Mouse (Mus musculus) Patski (cell line): Measurements from ENCODE around the gene Enpp5. TPM values are rescaled to one million over a fixed set of nuclear protein-coding genes. Genes with fewer than 3 reads are reported as not detected.

Source experiments
- ATAC-seq: fragments of 100-300 bp; one replicate; pipeline ENCODE4 v1.8.0; 2021
- CTCF ChIA-PET: fragments of 350-600 bp; sonication (Branson Sonifier 250); formaldehyde crosslinking; loops from one replicate; lab custom pipeline; 2022; ENCODE audit warnings: inconsistent platforms; lab: Charles Lee
- POLR2A ChIA-PET: fragments of 350-600 bp; sonication (Branson Sonifier 250); formaldehyde crosslinking; loops from one replicate; lab custom pipeline; 2022; ENCODE audit warnings: antibody characterized with exemption, inconsistent platforms; lab: Charles Lee
- DNase-seq: peaks from one replicate; pipeline ENCODE4 v3.0.0-alpha.2; 2011; ENCODE audit warnings: low read depth, low spot score
- H3K27me3 ChIP-seq: fragments of 371-371 bp; one replicate; pipeline ENCODE4 v1.5.1; 2021
- CTCF ChIP-seq: fragments of 100-300 bp; IDR thresholded peaks from one replicate; pipeline ENCODE4 v1.5.1; 2021
- in situ Hi-C: fragments of 300-500 bp; cut with MboI; formaldehyde crosslinking; loops from 3 replicates; pipeline ENCODE4 v1.11.1; 2018; ENCODE audit warnings: low pct_unique_long_range_greater_than_20kb, mixed read lengths
- polyA plus RNA-seq: library from polyadenylated mRNA; unstranded; gene quantifications from one replicate; pipeline ENCODE4 v1.2.3, GENCODE M21; 2021

Gene Enpp5
- polyA plus RNA-seq, 1 experiment from 2014 or later, result 131 TPM

DNA sequence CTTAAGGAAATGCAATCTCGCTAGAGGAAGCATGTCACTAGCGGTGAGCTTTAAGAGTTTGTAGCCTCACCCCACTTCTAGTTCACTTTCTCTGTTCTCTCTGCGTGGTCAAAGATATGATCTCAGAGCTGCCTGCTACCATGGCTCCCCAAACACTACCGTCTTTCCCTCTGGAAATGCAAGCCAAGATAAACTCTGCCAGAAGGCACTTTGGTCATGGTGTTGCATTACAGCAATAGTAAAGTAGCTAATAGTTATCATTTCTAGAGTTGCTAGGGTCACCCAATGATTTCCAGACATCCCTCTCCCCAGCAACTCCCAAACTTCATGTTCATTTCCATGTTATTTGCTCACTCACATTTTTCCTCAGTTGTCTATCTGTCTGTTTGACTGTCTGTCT, 39.6 kb downstream of the Enpp5 start:
- CTCF ChIA-PET, result interaction anchor here (1.1 to 2.0 kb wide), 4 partner anchors 9 to 42 kb away, joined by 4 to 8 read pairs (median 4); no protein-coding TSS in a partner anchor
- ATAC-seq (no peak), DNase-seq (no peak)
- POLR2A ChIA-PET, result no interaction called here
- in situ Hi-C loops, result no loop called here
- H3K27me3 ChIP-seq, result no peaks in the 10 kb centered on the region
- no peak for TF ChIP-seq CTCF

DNA sequence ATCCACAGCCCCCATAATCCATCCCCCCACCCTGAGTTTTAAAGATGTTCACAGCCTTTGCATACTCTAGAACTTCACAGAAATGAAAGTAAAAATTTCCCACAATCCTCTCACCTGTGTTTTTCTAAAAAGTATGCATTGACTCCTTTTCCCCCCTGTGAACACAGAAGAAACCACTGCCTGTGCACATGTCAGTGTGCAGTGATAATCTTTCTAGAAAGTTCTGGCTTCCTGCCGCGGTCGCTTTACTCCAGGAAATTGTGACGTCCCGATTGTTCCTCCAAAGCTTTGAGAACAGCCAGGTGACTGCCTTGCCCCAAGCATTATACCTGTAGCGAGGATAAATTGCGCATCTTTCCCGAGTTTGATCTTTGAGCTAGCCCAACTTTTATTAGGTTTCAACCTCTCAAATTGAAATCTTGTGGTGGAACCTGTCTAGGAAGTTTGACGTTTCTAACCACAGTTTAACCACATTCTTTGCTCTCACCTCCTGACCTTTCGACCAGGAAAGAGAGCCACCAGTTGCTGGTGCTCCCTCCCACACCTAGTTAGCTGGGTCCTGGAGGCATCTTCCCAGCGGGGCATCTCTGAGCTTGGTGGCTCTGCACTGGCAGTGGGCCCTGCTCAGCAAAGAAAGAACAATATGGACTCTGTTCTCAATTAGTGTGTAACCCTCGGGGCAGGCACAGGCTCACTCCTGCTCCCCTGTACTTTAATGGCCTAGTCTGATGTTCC, 42.9 kb downstream of the Enpp5 start:
- POLR2A ChIA-PET, result no interaction called here
- in situ Hi-C loops, result loop anchor here (10.0 kb wide), 3 partner anchors 47 to 417 kb away; partner anchors contain the start of gene Enpp5

GRCm38 (mm10) chr17:44129092-44129750, 50.6 kb downstream of the Enpp5 start:
- POLR2A ChIA-PET, result no interaction called here
- ATAC-seq, result no peak

More for the DNA sequence above, 42.9 kb downstream of the Enpp5 start:
- CTCF ChIA-PET, result no interaction called here
- no peak for ATAC-seq
- TF ChIP-seq CTCF, result no peak
- H3K27me3 ChIP-seq, result no peaks in the 10 kb centered on the region
- no peak for DNase-seq

GRCm38 (mm10) chr17:44130429-44130828, 51.8 kb downstream of the Enpp5 start:
- POLR2A ChIA-PET, result no interaction called here
- H3K27me3 ChIP-seq, result no peaks in the 10 kb centered on the region
- CTCF ChIA-PET, result interaction anchor here (0.6 to 2.0 kb wide), 5 partner anchors 10 to 427 kb away, joined by 3 to 7 read pairs (median 5); partner anchors contain the start of gene Enpp5

More at GRCm38 (mm10) chr17:44129092-44129750, 50.6 kb downstream of the Enpp5 start:
- in situ Hi-C loops, result loop anchor here (10.0 kb wide), 3 partner anchors 54 to 424 kb away; partner anchors contain the start of gene Enpp5
- CTCF ChIA-PET, result interaction anchor here (2.0 kb wide), 1 partner anchor 10 kb away, joined by 7 read pairs; no protein-coding TSS in a partner anchor
- H3K27me3 ChIP-seq, result no peaks in the 10 kb centered on the region
- DNase-seq, result no peak
- no peak for TF ChIP-seq CTCF

DNA sequence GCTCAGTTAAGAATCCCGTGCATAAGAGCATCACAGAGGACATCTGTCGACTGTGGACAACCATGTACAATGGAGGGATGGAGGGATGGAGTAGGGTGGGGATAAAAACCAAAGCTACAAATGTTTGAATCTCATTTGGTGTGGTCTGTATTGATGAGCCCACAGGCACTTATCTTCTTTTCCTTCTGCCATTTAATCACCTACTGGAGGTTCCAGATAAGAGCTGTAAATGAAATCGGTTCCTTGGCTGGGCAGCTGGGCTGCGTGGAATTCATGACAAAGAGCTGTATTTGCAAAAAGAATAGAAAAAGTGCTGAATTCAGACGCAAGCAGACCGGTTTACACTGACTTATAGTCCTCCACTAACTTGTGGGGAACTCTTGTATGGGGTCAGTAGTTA, 55.5 kb downstream of the Enpp5 start:
- in situ Hi-C loops, result no loop called here
- ChIA-PET POLR2A (no interaction called here), CTCF (interaction anchor here (1.2 to 1.8 kb wide), 3 partner anchors 17 to 122 kb away, joined by 3 to 4 read pairs (median 4); no protein-coding TSS in a partner anchor)
- H3K27me3 ChIP-seq, result no peaks in the 10 kb centered on the region
- ATAC-seq (no peak), DNase-seq (no peak)
- TF ChIP-seq CTCF, result no peak

More at GRCm38 (mm10) chr17:44130429-44130828, 51.8 kb downstream of the Enpp5 start:
- DNase-seq (no peak), ATAC-seq (no peak)
- TF ChIP-seq CTCF, result peak; percentile 80
- in situ Hi-C loops, result no loop called here

DNA sequence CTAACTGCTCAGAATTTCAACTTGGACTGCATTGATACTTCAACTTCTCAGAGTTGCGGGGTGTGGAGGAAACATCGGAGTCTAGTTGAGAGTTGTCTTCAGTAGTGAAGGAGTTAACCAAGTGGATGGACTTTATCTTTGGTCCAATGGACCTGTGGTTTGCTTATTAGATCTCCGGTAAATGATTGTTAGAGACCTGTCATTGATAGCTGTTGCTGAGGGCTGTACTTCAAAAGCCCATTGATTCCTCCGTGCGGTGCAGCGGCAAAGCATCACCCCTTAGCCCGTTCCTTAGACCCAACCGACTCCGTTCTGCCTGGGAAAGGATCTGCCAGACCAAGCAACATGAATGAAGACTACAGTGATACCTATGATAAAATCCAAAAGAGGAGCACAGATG, 55.9 kb downstream of the Enpp5 start:
- CTCF ChIA-PET, result interaction anchor here (1.2 to 1.8 kb wide), 3 partner anchors 16 to 122 kb away, joined by 3 to 4 read pairs (median 4); no protein-coding TSS in a partner anchor
- in situ Hi-C loops, result no loop called here
- DNase-seq, result no peak
- TF ChIP-seq CTCF, result no peak
- no peak for ATAC-seq
- H3K27me3 ChIP-seq, result no peaks in the 10 kb centered on the region
- POLR2A ChIA-PET, result no interaction called here

- ChIA-PET CTCF (no interaction called here), POLR2A (no interaction called here)
- DNase-seq (no peak), ATAC-seq (no peak)
- no peak for TF ChIP-seq CTCF
- no peaks in the 10 kb centered on the region for H3K27me3 ChIP-seq
- in situ Hi-C loops, result no loop called here
These were observed 57.4 kb downstream of the Enpp5 start for GRCm38 (mm10) chr17:44136018-44136417.

Other genes starting within 250 kb of the Enpp5 start
- gene Enpp4, start 27.0 kb downstream of the Enpp5 start, polyA plus RNA-seq, result 18.2 TPM
- gene Clic5, start 109.8 kb downstream of the Enpp5 start, polyA plus RNA-seq, result 0.22 TPM